Mouse (Mus musculus): ENCODE measurements around the gene Lzts2. TPM values are rescaled to one million over a fixed set of nuclear protein-coding genes. Genes with fewer than 3 reads are reported as not detected.

Lzts2 gene
- total and polyA plus RNA-seq, 2 experiments from 2014 or later = 15.0 to 29.3 TPM

- peak; percentile 62 for TF ChIP-seq CTCF (IDR thresholded peaks at IDR 0.05; ENCODE audit: low read depth)
- no peaks in the 10 kb centered on the region for H3K9me3 ChIP-seq (ENCODE audit: low read length)
- no peaks in the 10 kb centered on the region; the same call in 1 of the 2 replicates for H3K36me3 ChIP-seq (ENCODE audit: insufficient read depth)
- peak; percentile 87 for DNase-seq
- H3K27ac ChIP-seq (ENCODE audit: low read depth, low read length) = peak overlapping the region; percentile 84
- peak overlapping the region; percentile 59 for H3K9ac ChIP-seq
- H3K4me1 ChIP-seq (ENCODE audit: insufficient read depth) = peaks cover 22% of the 10 kb centered on the region
- H3K27me3 ChIP-seq (ENCODE audit: insufficient read depth, low read length) = peaks cover 4% of the 10 kb centered on the region; the same call in 1 of the 2 replicates
- peak; percentile 69 for ATAC-seq
- peak overlapping the region; percentile 64 for H3K4me2 ChIP-seq (ENCODE audit: low read depth)
- WGBS = under 1% methylated on average over 26 of the region's 27 CpGs
- H3K4me3 ChIP-seq (ENCODE audit: low read depth, low read length) = peak overlapping the region; percentile 76
These were observed 3.1 kb downstream of the Lzts2 start for GRCm38 (mm10) chr19:45017216-45017771.

GRCm38 (mm10) chr19:45017909-45018308 lies 3.7 kb downstream of the Lzts2 start:
- H3K4me1 ChIP-seq (ENCODE audit: insufficient read depth) = peaks cover 22% of the 10 kb centered on the region
- WGBS = 4% methylated on average over 47 of the region's 48 CpGs
- H3K4me2 ChIP-seq (ENCODE audit: low read depth) = peak overlapping the region; percentile 64
- peak overlapping the region; percentile 59 for H3K9ac ChIP-seq
- peak overlapping the region; percentile 76 for H3K4me3 ChIP-seq (ENCODE audit: low read depth, low read length)
- no peak for TF ChIP-seq CTCF (IDR thresholded peaks at IDR 0.05; ENCODE audit: low read depth)
- H3K27ac ChIP-seq (ENCODE audit: low read depth, low read length) = peak overlapping the region; percentile 84
- DNase-seq (peak; percentile 84), ATAC-seq (peak; percentile 68)
- no peaks in the 10 kb centered on the region; the same call in 1 of the 2 replicates for H3K36me3 ChIP-seq (ENCODE audit: insufficient read depth)
- peaks cover 4% of the 10 kb centered on the region; the same call in 1 of the 2 replicates for H3K27me3 ChIP-seq (ENCODE audit: insufficient read depth, low read length)
- no peaks in the 10 kb centered on the region for H3K9me3 ChIP-seq (ENCODE audit: low read length)

GRCm38 (mm10) chr19:45018351-45018831 lies 4.2 kb downstream of the Lzts2 start:
- H3K4me1 ChIP-seq (ENCODE audit: insufficient read depth) = peaks cover 22% of the 10 kb centered on the region
- peak overlapping the region; percentile 59 for H3K9ac ChIP-seq
- TF ChIP-seq CTCF (IDR thresholded peaks at IDR 0.05; ENCODE audit: low read depth) = no peak
- H3K27me3 ChIP-seq (ENCODE audit: insufficient read depth, low read length) = peaks cover 4% of the 10 kb centered on the region; the same call in 1 of the 2 replicates
- H3K27ac ChIP-seq (ENCODE audit: low read depth, low read length) = peak overlapping the region; percentile 84
- ATAC-seq = no peak
- H3K9me3 ChIP-seq (ENCODE audit: low read length) = no peaks in the 10 kb centered on the region
- H3K4me3 ChIP-seq (ENCODE audit: low read depth, low read length) = peak overlapping the region; percentile 76
- no peaks in the 10 kb centered on the region for H3K36me3 ChIP-seq (ENCODE audit: insufficient read depth)
- peak; percentile 35 for DNase-seq
- peak overlapping the region; percentile 64 for H3K4me2 ChIP-seq (ENCODE audit: low read depth)
- WGBS = 3% methylated on average over 12 of the region's 13 CpGs

- Histone ChIP-seq H3K4me1 (ENCODE audit: insufficient read depth) (peaks cover 17% of the 10 kb centered on the region), H3K27ac (ENCODE audit: low read depth, low read length) (no peak overlapping the region), H3K4me3 (ENCODE audit: low read depth, low read length) (no peak overlapping the region), H3K27me3 (ENCODE audit: insufficient read depth, low read length) (no peaks in the 10 kb centered on the region), H3K36me3 (ENCODE audit: insufficient read depth) (peaks cover 9% of the 10 kb centered on the region; the same call in 1 of the 2 replicates), H3K9ac (no peak overlapping the region), H3K4me2 (ENCODE audit: low read depth) (no peak overlapping the region), H3K9me3 (ENCODE audit: low read length) (no peaks in the 10 kb centered on the region)
- DNase-seq = no peak
- no peak for TF ChIP-seq CTCF (IDR thresholded peaks at IDR 0.05; ENCODE audit: low read depth)
- WGBS = 68% methylated on average over 6 of the region's 6 CpGs
- ATAC-seq = no peak
These were observed 6.1 kb downstream of the Lzts2 start for GRCm38 (mm10) chr19:45020348-45020747.

GRCm38 (mm10) chr19:45021362-45021761 lies 7.1 kb downstream of the Lzts2 start:
- no peak for DNase-seq
- Histone ChIP-seq H3K9me3 (ENCODE audit: low read length) (no peaks in the 10 kb centered on the region), H3K9ac (no peak overlapping the region), H3K4me1 (ENCODE audit: insufficient read depth) (peaks cover 7% of the 10 kb centered on the region), H3K27ac (ENCODE audit: low read depth, low read length) (no peak overlapping the region), H3K4me2 (ENCODE audit: low read depth) (no peak overlapping the region), H3K36me3 (ENCODE audit: insufficient read depth) (peaks cover 17% of the 10 kb centered on the region), H3K27me3 (ENCODE audit: insufficient read depth, low read length) (no peaks in the 10 kb centered on the region), H3K4me3 (ENCODE audit: low read depth, low read length) (no peak overlapping the region)
- WGBS = 93% methylated on average over 15 of the region's 15 CpGs
- no peak for TF ChIP-seq CTCF (IDR thresholded peaks at IDR 0.05; ENCODE audit: low read depth)
- no peak for ATAC-seq

GRCm38 (mm10) chr19:45023993-45024392 lies 9.8 kb downstream of the Lzts2 start:
- Histone ChIP-seq H3K36me3 (ENCODE audit: insufficient read depth) (peaks cover 29% of the 10 kb centered on the region), H3K4me1 (ENCODE audit: insufficient read depth) (no peaks in the 10 kb centered on the region), H3K9ac (no peak overlapping the region), H3K27me3 (ENCODE audit: insufficient read depth, low read length) (no peaks in the 10 kb centered on the region), H3K27ac (ENCODE audit: low read depth, low read length) (no peak overlapping the region), H3K4me2 (ENCODE audit: low read depth) (no peak overlapping the region), H3K9me3 (ENCODE audit: low read length) (no peaks in the 10 kb centered on the region), H3K4me3 (ENCODE audit: low read depth, low read length) (no peak overlapping the region)
- 89% methylated on average over 11 of the region's 11 CpGs for WGBS
- no peak for TF ChIP-seq CTCF (IDR thresholded peaks at IDR 0.05; ENCODE audit: low read depth)
- DNase-seq = no peak
- ATAC-seq = no peak

GRCm38 (mm10) chr19:45024775-45025174 lies 10.6 kb downstream of the Lzts2 start:
- H3K4me1 ChIP-seq (ENCODE audit: insufficient read depth) = no peaks in the 10 kb centered on the region
- no peaks in the 10 kb centered on the region for H3K27me3 ChIP-seq (ENCODE audit: insufficient read depth, low read length)
- ATAC-seq (no peak), DNase-seq (no peak)
- 91% methylated on average over 20 of the region's 20 CpGs for WGBS
- peaks cover 29% of the 10 kb centered on the region for H3K36me3 ChIP-seq (ENCODE audit: insufficient read depth)
- no peak overlapping the region for H3K27ac ChIP-seq (ENCODE audit: low read depth, low read length)
- no peak overlapping the region for H3K4me2 ChIP-seq (ENCODE audit: low read depth)
- H3K9ac ChIP-seq = no peak overlapping the region
- H3K4me3 ChIP-seq (ENCODE audit: low read depth, low read length) = no peak overlapping the region
- no peaks in the 10 kb centered on the region for H3K9me3 ChIP-seq (ENCODE audit: low read length)
- no peak for TF ChIP-seq CTCF (IDR thresholded peaks at IDR 0.05; ENCODE audit: low read depth)

Data from forebrain, postnatal 0 days (tissue).